Mouse (Mus musculus) 3134 (cell line): ENCODE measurements around the gene Zfp710.
"Not testable (repeated sequence)": the region's sequence is repeated elsewhere in the genome, so short reads cannot be mapped to it uniquely, and the experiment has no call there.

ENCODE experiments used
- DNase-seq: peaks from one replicate; pipeline ENCODE4 v3.0.0-alpha.2; 2011; ENCODE audit warnings: low spot score; ENCODE audit not compliant: insufficient read length; ENCODE audit errors: extremely low read depth

The Zfp710 gene

DNA sequence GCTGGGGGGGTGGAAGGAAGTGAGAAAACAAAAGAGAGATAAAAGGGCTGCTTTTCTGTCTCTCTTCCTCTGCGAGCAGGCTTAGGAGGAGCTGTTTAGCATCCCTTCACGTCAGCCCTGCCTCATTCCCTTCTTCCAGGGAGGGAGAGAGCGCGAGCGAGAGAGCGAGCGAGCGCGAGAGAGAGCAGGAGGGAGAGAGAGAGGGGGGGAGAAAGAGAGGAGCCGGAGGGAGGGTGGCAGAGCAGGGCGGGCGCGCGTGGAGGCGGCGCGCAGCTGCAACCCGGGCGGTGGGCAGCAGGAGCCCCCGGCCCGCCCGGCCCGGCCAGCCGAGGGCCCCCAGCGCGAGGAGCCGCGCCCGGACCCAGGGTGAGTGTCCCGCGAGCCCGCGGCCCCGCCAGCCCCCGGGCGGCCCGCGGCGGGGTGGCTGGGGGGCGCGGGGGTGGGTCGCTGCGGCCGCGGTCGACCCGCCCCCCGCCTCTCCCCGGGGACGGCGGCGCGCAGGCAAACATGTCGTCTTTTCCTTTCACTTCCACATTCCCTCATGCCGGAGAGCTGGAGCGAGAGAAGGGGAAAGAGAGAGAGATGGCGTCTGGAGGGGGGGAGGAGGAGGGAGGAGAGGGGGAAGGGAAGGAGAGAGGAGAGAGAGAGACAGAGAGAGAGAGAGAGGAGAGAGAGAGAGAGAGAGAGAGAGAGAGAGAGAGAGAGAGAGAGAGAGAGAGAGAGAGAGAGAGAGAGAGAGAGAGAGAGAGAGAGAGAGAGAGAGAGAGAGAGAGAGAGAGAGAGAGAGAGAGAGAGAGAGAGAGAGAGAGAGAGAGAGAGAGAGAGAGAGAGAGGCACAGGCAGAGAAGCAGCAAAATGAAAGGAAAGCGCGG lies 1.7 kb downstream of the Zfp710 start:
- DNase-seq: peak; percentile 74

GRCm38 (mm10) chr7:80026990-80027635 lies 2.5 kb downstream of the Zfp710 start:
- DNase-seq: peak; percentile 74

GRCm38 (mm10) chr7:80027636-80028417 lies 3.2 kb downstream of the Zfp710 start:
- DNase-seq: peak; percentile 53

DNA sequence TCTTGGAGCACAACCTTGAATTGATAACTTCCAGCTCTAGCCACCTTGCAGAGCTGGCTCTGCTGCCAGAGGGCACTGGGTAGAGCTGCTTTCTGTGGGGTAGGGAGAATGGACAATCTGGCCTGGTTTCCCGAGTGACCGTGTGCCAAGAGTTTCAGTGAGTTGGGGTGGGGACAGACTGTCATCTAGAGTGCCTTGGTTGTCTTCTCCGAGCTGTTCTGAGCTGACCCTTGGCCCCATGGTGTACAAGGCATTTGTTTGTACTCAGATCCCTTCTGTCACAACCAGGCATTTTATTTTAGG lies 3.8 kb downstream of the Zfp710 start:
- no peak for DNase-seq

GRCm38 (mm10) chr7:80030009-80030408 lies 5.4 kb downstream of the Zfp710 start:
- DNase-seq: no peak

GRCm38 (mm10) chr7:80030486-80030885 lies 5.9 kb downstream of the Zfp710 start:
- DNase-seq: no peak

DNA sequence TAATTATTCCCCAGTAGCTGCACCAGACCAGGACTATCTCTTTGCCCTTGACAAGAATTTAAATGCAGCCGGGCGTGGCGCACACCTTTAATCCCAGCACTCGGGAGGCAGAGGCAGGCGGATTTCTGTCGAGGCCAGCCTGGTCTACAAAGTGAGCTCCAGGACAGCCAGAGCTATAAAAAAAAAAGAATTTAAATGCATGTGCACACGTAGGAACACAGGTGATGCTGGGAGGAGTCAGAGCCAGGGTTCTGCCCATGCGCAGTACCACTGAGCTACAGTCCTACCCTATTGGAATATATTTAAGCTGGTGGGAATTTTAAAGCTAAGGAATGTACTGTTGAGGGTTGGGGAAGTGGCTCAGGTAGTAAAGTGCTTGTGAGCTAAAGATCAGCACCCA lies 6.4 kb downstream of the Zfp710 start:
- DNase-seq: no peak

DNA sequence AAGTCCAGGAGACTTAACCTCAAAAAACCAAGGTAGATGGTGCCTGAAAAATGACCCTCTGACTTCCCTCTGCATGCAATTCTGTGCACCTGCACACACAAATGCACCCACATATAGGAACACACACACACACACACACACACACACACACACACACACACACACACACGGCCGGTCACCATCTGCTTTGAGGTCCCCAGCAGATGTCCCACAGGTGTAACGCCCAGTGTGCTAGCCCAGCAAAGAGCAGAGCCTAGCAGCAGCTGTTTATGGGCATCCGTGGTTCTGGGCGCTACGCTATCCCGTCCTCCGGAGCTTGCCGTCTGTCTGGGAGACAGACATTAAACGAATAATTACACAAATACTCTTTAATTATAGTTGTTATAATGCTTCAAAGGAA lies 6.9 kb downstream of the Zfp710 start:
- DNase-seq: no peak

DNA sequence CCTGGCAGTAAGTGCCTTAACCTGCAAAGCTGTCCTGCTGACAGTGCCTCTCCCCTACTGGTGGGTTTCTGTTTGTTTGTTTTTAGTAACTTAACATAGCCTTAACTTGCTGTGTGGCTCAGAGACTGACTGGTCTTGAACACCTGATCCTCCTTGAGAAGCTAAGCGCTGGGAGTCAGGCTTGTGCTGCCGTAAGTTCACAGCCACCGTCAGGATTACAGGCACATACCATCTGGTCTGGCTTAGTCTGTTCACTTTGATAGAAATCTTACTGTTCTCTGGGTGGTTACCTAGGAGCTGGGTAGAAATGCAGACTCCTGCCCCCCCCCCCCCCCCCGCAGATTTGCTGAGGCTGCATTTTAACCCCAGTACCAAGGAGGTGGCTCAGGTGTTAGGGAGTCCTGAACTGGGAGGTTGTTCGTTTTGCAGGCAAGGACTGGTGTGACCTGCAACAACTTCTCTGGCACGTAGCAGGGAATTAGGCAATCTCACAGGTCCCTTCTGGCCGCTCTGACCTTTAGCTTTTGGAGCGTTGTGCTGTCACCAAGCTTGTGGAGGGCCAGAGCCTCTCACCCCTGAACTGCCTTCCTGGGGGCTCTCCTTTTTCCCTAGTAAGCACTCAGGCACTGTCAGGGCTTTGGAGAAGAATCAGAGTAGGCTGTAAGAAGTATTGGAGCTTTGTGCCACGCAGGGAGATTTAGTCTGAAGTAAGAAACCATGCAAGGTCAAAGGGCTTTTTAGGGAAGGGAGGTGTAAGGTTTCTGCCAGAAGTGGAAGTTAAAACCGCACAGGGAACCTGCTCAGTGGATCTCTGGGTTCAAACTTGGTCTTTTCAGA lies 7.8 kb downstream of the Zfp710 start:
- no peak for DNase-seq

- no peak for DNase-seq
Observed at GRCm38 (mm10) chr7:80033064-80033717, 8.6 kb downstream of the Zfp710 start.

DNA sequence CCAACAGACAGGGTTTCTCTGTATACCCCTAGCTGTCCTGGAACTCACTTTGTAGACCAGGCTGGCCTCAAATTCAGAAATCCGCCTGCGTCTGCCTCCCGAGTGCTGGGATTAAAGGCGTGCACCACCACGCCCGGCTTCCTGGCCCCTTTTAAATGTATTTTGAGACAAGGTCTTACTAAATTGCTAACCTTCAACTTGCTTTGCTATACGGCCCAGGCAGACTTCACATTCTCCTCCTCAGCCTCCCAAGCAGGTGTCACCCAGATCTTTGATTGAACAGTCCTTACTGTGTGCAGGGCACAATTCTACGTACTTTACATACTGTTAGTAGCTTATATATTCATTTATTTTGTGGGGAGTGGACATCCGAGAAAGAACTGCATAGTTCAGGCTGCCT lies 9.2 kb downstream of the Zfp710 start:
- DNase-seq: no peak

GRCm38 (mm10) chr7:80035086-80035485 lies 10.5 kb downstream of the Zfp710 start:
- DNase-seq: no peak

DNA sequence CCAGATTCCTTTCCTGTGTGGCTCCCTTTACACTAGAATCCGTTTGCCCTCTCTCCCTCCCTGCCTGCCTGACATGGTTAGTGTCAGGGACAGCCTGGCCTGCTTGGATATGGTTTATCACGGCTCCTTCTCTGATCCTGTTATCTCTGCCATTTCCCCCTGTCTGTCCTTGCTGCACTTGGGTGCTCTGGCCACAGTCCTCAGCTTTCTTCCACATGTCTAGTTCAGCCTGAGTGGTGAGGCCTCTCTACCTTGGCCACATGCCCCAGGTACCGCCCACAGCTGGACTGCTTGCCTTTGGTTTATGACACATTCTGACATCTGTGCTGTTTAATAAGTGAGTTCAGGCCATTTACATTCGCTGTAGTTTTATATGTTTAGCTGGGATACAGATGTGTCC lies 11.1 kb downstream of the Zfp710 start:
- peak; percentile 64 for DNase-seq

- no peak for DNase-seq
Observed at GRCm38 (mm10) chr7:80039699-80040098, 15.1 kb downstream of the Zfp710 start.

DNA sequence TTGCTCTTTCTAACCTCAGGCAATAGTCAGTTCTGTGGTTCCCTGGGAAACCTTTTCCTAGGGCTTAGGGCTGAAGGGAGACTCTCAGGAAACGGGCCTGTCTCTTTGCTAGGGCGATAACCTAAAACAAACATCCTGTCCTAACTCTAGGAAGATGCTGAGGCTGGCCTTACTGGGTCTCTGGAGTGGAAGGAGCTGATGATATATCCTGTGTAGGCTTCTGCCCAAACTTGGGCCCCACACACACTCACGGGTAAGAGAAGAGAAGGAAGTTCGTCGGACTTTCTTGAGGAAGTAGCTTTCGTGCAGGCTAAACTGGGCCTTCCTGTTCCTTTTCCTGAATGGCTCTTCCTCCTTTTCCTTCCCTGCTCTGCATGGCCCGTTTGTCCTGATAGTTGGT lies 19.6 kb downstream of the Zfp710 start:
- no peak for DNase-seq

GRCm38 (mm10) chr7:80047041-80047440 lies 22.4 kb downstream of the Zfp710 start:
- no peak for DNase-seq

DNA sequence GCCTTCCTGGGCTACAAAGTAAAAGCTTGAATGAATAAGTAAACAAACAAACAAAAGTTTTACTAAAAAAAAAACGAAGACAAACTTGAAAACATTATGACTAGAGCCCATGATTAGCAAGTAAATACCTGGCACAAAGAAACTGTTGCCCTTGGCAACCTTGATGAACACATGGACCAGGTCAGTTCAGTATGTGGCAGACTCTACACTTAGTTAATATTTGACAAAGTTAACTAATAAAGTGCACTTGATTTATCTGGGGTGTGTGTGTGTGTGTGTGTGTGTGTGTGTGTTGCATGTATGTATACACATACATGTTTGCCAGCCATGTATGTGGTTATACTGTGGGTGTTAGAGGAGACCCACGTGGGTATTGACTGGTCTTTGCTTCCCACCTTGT lies 25.1 kb downstream of the Zfp710 start:
- DNase-seq: no peak

- not testable (repeated sequence) for DNase-seq
Observed at GRCm38 (mm10) chr7:80050382-80050781, 25.8 kb downstream of the Zfp710 start.

DNA sequence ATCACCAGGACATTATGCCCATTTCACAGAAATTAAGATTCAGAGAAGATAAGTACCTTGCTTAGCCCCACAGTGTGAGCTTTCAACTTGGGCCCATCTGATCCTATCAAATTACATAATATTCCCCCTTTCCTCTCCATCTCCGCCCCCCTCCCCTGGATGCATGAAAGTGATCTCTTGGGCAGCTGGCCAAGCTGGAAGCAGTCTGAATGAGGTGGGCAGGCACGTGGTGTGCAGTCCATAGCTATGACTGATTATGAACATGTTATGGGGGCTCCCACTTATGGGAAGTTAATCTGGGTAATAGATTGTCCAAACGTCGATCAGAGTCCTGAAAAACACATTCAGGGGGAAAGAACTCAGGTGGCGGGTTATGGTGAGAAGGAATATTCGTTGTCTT lies 27.2 kb downstream of the Zfp710 start:
- no peak for DNase-seq

DNA sequence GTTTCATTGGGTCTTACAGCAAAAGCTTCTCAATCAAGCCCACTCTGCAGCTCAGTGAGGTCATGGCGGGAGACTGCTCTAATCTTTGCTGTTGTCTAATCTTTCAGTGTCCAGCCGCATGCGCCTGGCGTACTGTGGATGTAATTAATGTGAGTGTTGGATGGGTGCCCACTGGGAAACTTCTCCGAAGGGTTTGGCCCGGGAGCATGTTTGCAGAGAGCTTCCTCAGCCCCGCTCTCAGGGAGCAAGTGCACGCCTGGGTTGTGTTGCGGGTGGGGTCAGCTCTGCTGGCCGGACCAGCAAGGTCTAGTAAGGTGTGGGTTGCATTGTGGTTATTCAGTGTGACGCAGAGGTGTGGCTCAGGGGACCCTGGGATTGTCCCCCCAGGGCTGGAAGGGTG lies 27.6 kb downstream of the Zfp710 start:
- no peak for DNase-seq
